In the genomic region with DNA sequence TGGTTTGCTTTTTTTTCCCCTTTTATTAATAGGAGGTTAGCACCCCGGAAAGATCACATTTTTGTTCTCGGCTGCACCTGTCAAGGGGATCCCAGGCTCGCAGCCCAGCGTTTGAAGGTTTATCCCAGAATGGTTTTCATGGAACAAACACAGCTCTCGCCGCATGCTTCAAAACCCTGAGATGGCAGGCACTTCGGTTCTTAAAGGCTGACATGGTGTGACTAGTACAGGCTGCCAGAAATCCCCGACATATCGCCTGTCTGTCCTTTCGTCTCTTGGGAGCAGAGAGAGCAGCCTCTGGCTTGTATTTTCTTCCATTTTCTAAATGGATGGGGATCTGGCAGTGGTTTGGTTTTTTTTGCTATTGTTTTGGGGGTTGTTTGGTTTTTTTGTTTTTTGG, we compare ENCODE assay signal across 28 mouse cellular contexts.
DNase-seq lines count a peak whose midpoint lies in the region; ATAC-seq lines count a peak whose summit lies in the region.
"Had no signal": no experiment of that assay in that cellular context is flagged by ENCODE, and none has a peak within 500 bp of the region (broad histone marks: within the 10 kb centered on the region; RNA-seq: fewer than 3 reads in every experiment).

No protein-coding gene starts in this region.

- H3K9ac ChIP-seq in embryonic facial prominence, embryonic 14.5 days (ENCODE audit: low read depth, low read length) = no peak overlapping the region
- H3K9ac ChIP-seq in neural tube, embryonic 12.5 days = no peak overlapping the region
- no peak overlapping the region; the same call in 1 of the 2 replicates for H3K9ac ChIP-seq in midbrain, embryonic 14.5 days (replicated peaks; ENCODE audit: low read length)
- H3K9ac ChIP-seq in neural tube, embryonic 15.5 days (replicated peaks) = no peak overlapping the region
- H3K9ac ChIP-seq: heart, embryonic 13.5 days had no signal

- H3K4me1 ChIP-seq in embryonic facial prominence, embryonic 14.5 days (ENCODE audit: control insufficient read depth, insufficient read depth, low read length) = no peaks in the 10 kb centered on the region
- H3K4me1 ChIP-seq in embryonic facial prominence, embryonic 10.5 days = peaks cover 10% of the 10 kb centered on the region
- peaks cover 27% of the 10 kb centered on the region for H3K4me1 ChIP-seq in neural tube, embryonic 12.5 days
- peaks cover 22% of the 10 kb centered on the region for H3K4me1 ChIP-seq in midbrain, embryonic 14.5 days (ENCODE audit: control insufficient read depth, insufficient read depth, low read length)
- peaks cover 35% of the 10 kb centered on the region for H3K4me1 ChIP-seq in neural tube, embryonic 15.5 days
- H3K4me1 ChIP-seq: heart, embryonic 13.5 days had no signal

- ATAC-seq in embryonic facial prominence, embryonic 14.5 days (ENCODE audit: low read depth) = no peak
- no peak for ATAC-seq in neural tube, embryonic 12.5 days (ENCODE audit: low FRiP score, low read depth)
- no peak for ATAC-seq in midbrain, embryonic 14.5 days (ENCODE audit: low FRiP score, low TSS enrichment)
- no peak for ATAC-seq in neural tube, embryonic 15.5 days (ENCODE audit: low FRiP score)
- ATAC-seq: CD4-positive, CD25-positive, alpha-beta regulatory T cell, adult 4 months; forebrain, embryonic 16.5 days; inflammation-experienced regulatory T-cells, adult 6 months had no signal

- H3K36me3 ChIP-seq in embryonic facial prominence, embryonic 14.5 days (ENCODE audit: control insufficient read depth, insufficient read depth, low read length) = no peaks in the 10 kb centered on the region
- H3K36me3 ChIP-seq in embryonic facial prominence, embryonic 10.5 days (replicated peaks) = no peaks in the 10 kb centered on the region
- no peaks in the 10 kb centered on the region for H3K36me3 ChIP-seq in neural tube, embryonic 12.5 days
- no peaks in the 10 kb centered on the region for H3K36me3 ChIP-seq in midbrain, embryonic 14.5 days (ENCODE audit: control insufficient read depth, insufficient read depth, low read length)
- H3K36me3 ChIP-seq in neural tube, embryonic 15.5 days = no peaks in the 10 kb centered on the region
- H3K36me3 ChIP-seq: heart, embryonic 13.5 days; limb, embryonic 10.5 days had no signal

- H3K27ac ChIP-seq in embryonic facial prominence, embryonic 14.5 days (replicated peaks; ENCODE audit: low read depth, low read length) = no peak overlapping the region
- no peak overlapping the region for H3K27ac ChIP-seq in embryonic facial prominence, embryonic 10.5 days (replicated peaks)
- H3K27ac ChIP-seq in neural tube, embryonic 12.5 days = no peak overlapping the region
- no peak overlapping the region; the same call in 1 of the 2 replicates for H3K27ac ChIP-seq in midbrain, embryonic 14.5 days (replicated peaks; ENCODE audit: low read depth, low read length)
- peak overlapping the region; percentile 68 for H3K27ac ChIP-seq in neural tube, embryonic 15.5 days (replicated peaks)
- H3K27ac ChIP-seq: heart, adult 2 months; heart, embryonic 13.5 days; left cerebral cortex, adult 2 months; limb, embryonic 10.5 days had no signal

- no peak overlapping the region for H3K4me3 ChIP-seq in embryonic facial prominence, embryonic 14.5 days (ENCODE audit: low read depth, low read length)
- no peak overlapping the region for H3K4me3 ChIP-seq in embryonic facial prominence, embryonic 10.5 days
- H3K4me3 ChIP-seq in neural tube, embryonic 12.5 days = no peak overlapping the region
- H3K4me3 ChIP-seq in midbrain, embryonic 14.5 days (replicated peaks; ENCODE audit: low read depth, low read length) = no peak overlapping the region
- H3K4me3 ChIP-seq in neural tube, embryonic 15.5 days (replicated peaks) = no peak overlapping the region
- H3K4me3 ChIP-seq: heart, adult 2 months; heart, embryonic 13.5 days; left cerebral cortex, adult 2 months; limb, embryonic 10.5 days; myocyte had no signal

- H3K27me3 ChIP-seq in embryonic facial prominence, embryonic 14.5 days (replicated peaks; ENCODE audit: control insufficient read depth, insufficient read depth, low read length) = no peaks in the 10 kb centered on the region
- H3K27me3 ChIP-seq in embryonic facial prominence, embryonic 10.5 days (replicated peaks; ENCODE audit: low read depth, poor library complexity, severe bottlenecking) = no peaks in the 10 kb centered on the region; the same call in 1 of the 2 replicates
- H3K27me3 ChIP-seq in neural tube, embryonic 12.5 days (replicated peaks) = no peaks in the 10 kb centered on the region
- no peaks in the 10 kb centered on the region for H3K27me3 ChIP-seq in midbrain, embryonic 14.5 days (ENCODE audit: control insufficient read depth, insufficient read depth, low read length)
- no peaks in the 10 kb centered on the region for H3K27me3 ChIP-seq in neural tube, embryonic 15.5 days (replicated peaks)
- H3K27me3 ChIP-seq: heart, embryonic 13.5 days had no signal

- DNase-seq in embryonic facial prominence, embryonic 14.5 days (ENCODE audit: low spot score) = peak; percentile 29
- no peak for DNase-seq in embryonic facial prominence, embryonic 10.5 days (ENCODE audit: low spot score)
- no peak for DNase-seq in neural tube, embryonic 10.5 days (ENCODE audit: extremely low spot score, low spot score)
- DNase-seq in midbrain, embryonic 14.5 days = peak; percentile 53
- DNase-seq in layer of hippocampus, adult 9-10 months (ENCODE audit: low spot score) = no peak
- DNase-seq in urinary bladder, postnatal 14 days (ENCODE audit: low spot score) = no peak
- DNase-seq: adrenal gland, postnatal 36 days; cerebellum, adult 11-12 months; gastrocnemius, postnatal 36 days; heart, adult 2 months; heart, postnatal 14 days; kidney, adult 18-20 months; kidney, postnatal 4 days; liver; lung, postnatal 4 days; retina, postnatal 1 day; right cerebral cortex, postnatal 4 days; thymus, adult 18-20 months; thymus, postnatal 36 days had no signal

- H3K9me3 ChIP-seq in embryonic facial prominence, embryonic 14.5 days (ENCODE audit: control insufficient read depth, low read length) = no peaks in the 10 kb centered on the region
- no peaks in the 10 kb centered on the region for H3K9me3 ChIP-seq in embryonic facial prominence, embryonic 10.5 days
- H3K9me3 ChIP-seq in neural tube, embryonic 12.5 days = no peaks in the 10 kb centered on the region
- no peaks in the 10 kb centered on the region for H3K9me3 ChIP-seq in midbrain, embryonic 14.5 days (ENCODE audit: control insufficient read depth, low read length)
- H3K9me3 ChIP-seq in neural tube, embryonic 15.5 days (replicated peaks) = no peaks in the 10 kb centered on the region
- H3K9me3 ChIP-seq: heart, embryonic 13.5 days; limb, embryonic 10.5 days had no signal

- WGBS in embryonic facial prominence, embryonic 14.5 days = 63% methylated on average over 10 of the region's 10 CpGs
- 79% methylated on average over 10 of the region's 10 CpGs for WGBS in embryonic facial prominence, embryonic 10.5 days
- 65% methylated on average over 10 of the region's 10 CpGs for WGBS in neural tube, embryonic 12.5 days
- 56% methylated on average over 10 of the region's 10 CpGs for WGBS in midbrain, embryonic 14.5 days
- 33% methylated on average over 10 of the region's 10 CpGs for WGBS in neural tube, embryonic 15.5 days

- no peak overlapping the region for H3K4me2 ChIP-seq in embryonic facial prominence, embryonic 14.5 days (ENCODE audit: low read depth, low read length)
- H3K4me2 ChIP-seq in neural tube, embryonic 12.5 days (replicated peaks) = 0 out of 2 replicates have a peak overlapping the region, but pooled peaks have one; percentile 33
- no peak overlapping the region for H3K4me2 ChIP-seq in midbrain, embryonic 14.5 days (ENCODE audit: low read length)
- H3K4me2 ChIP-seq in neural tube, embryonic 15.5 days = 0 out of 2 replicates have a peak overlapping the region, but pooled peaks have one; percentile 4
- H3K4me2 ChIP-seq: heart, embryonic 13.5 days had no signal

Comparison
In these comparisons a context has a peak if more than half of its experiments do, and no peak if none do; other contexts are left out.
1. DNase-seq: peak in embryonic facial prominence, embryonic 14.5 days (single experiment) and midbrain, embryonic 14.5 days (single experiment); none in embryonic facial prominence, embryonic 10.5 days (single experiment), neural tube, embryonic 10.5 days (single experiment), layer of hippocampus, adult 9-10 months (single experiment) and urinary bladder, postnatal 14 days (single experiment).
2. H3K4me2 ChIP-seq: peak in neural tube, embryonic 12.5 days (single experiment) and neural tube, embryonic 15.5 days (single experiment); none in embryonic facial prominence, embryonic 14.5 days (single experiment) and midbrain, embryonic 14.5 days (single experiment).